Mouse (Mus musculus): ENCODE measurements around the gene Ap5z1.

GRCm38 (mm10) chr5:142493307-142493706, 29.6 kb downstream of the Ap5z1 start:
- TF ChIP-seq POLR2A (IDR thresholded peaks at IDR 0.05; ENCODE audit: borderline replicate concordance, extremely low read depth, insufficient read depth, insufficient read length, poor library complexity, severe bottlenecking) (no peak), CTCF (IDR thresholded peaks at IDR 0.05; ENCODE audit: borderline replicate concordance, extremely low read depth, insufficient read depth, insufficient read length) (no peak)

Data from brain, embryonic 14.5 days (tissue).